Mouse (Mus musculus): ENCODE results near the gene Sspo.

- TF ChIP-seq CTCF (IDR thresholded peaks at IDR 0.05; ENCODE audit: low read depth, low read length) (no peak), GATA1 (IDR thresholded peaks at IDR 0.05; ENCODE audit: borderline replicate concordance, low read length) (no peak), TAL1 (conservative IDR thresholded peaks at IDR 0.05; ENCODE audit: low read depth, low read length) (no peak), POLR2AphosphoS5 (IDR thresholded peaks at IDR 0.05; ENCODE audit: insufficient replicate concordance, low read depth, low read length) (no peak)
Measured at GRCm38 (mm10) chr6:48452151-48452550, 4.1 kb downstream of the Sspo start.

All from G1E (cell line).